Mouse (Mus musculus): ENCODE data around the gene Barx2.

GRCm38 (mm10) chr9:31863830-31864229, 49.4 kb downstream of the Barx2 start:
- TF ChIP-seq POLR2A (IDR thresholded peaks at IDR 0.05; ENCODE audit: insufficient read depth, low read depth, low read length), result no peak
- no peak for TF ChIP-seq CTCF (IDR thresholded peaks at IDR 0.05; ENCODE audit: insufficient read depth, low read depth, low read length)

Data from olfactory bulb, adult 2 months (tissue).